Mouse (Mus musculus) lung, postnatal 0 days (tissue): ENCODE results near the gene Sgpp2.

Experiments used
- CTCF ChIP-seq: IDR thresholded peaks from 2 replicates; pipeline ENCODE4 v1.5.1; 2016; ENCODE audit warnings: antibody characterized with exemption, mild to moderate bottlenecking
- EP300 ChIP-seq: IDR thresholded peaks from 2 replicates; pipeline ENCODE4 v1.6.1; 2016; ENCODE audit warnings: antibody characterized with exemption, mild to moderate bottlenecking, control low read depth

- TF ChIP-seq CTCF (no peak), EP300 (no peak)
These were observed 130.6 kb downstream of the Sgpp2 start for GRCm38 (mm10) chr1:78440716-78441115.
